Comparison of ENCODE assay signal across 23 mouse cellular contexts in the genomic region with DNA sequence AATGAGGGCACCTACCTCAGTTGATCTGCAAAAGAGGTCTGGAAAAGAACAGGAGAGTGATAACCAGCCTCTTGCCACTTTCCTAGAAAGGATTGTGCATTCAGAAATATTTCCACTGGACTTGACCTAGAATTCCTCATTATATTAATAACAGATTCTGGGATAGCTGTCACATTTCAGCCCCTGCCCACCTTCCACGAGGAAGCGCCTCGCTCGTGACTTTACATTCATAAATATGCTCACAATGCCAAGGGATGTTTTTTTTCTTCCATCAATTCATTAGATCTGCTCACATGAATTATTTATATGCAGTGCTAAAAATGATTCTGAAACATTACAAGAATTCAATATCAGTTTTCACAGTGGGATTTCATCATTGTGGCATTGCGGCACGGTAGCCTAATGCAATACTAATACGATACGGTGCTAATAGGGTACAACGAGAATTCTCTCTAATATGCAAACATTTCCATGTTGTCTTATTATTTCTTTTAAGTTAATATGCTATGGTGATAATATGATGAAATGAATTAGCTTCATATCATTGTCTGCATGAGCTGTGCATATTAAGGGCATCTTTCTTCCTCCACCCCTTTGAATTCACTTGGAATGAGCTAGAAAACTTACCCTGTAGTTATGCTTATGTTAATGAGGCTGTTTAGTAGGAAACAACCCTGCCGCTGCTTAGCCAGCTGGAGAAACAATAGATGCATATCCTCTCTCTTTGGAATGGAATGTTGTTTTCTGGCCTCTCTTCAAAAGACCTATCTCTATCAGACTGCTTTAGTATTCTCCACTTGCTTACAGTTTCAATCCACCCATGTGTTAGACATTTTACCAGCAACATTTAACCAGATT.
DNase-seq lines count a peak whose midpoint lies in the region; ATAC-seq lines count a peak whose summit lies in the region.
"Had no signal": no experiment of that assay in that cellular context is flagged by ENCODE, and none has a peak within 500 bp of the region (broad histone marks: within the 10 kb centered on the region; RNA-seq: fewer than 3 reads in every experiment).

No protein-coding gene starts in this region.

- no peak for DNase-seq in forebrain, embryonic 11.5 days (ENCODE audit: low spot score)
- DNase-seq in neural tube, embryonic 10.5 days (ENCODE audit: extremely low spot score, low spot score): no peak
- DNase-seq in midbrain, embryonic 14.5 days: peak; percentile 72
- no peak for DNase-seq in heart, postnatal 14 days
- DNase-seq: adrenal gland, postnatal 25 days; cerebellum, adult 11-12 months; cerebellum, postnatal 25 days; gastrocnemius, adult 2 months; heart, adult 11 months; kidney, adult 9 months; kidney, postnatal 25 days; left cerebral cortex, postnatal 4 days; liver; liver, postnatal 0 days; lung, postnatal 10 days; right cerebral cortex, adult 18-20 months; thymus, postnatal 25 days had no signal

- no peaks in the 10 kb centered on the region for H3K27me3 ChIP-seq in forebrain, embryonic 13.5 days
- no peaks in the 10 kb centered on the region for H3K27me3 ChIP-seq in forebrain, embryonic 11.5 days (ENCODE audit: control insufficient read depth, insufficient read depth, low read length)
- no peaks in the 10 kb centered on the region for H3K27me3 ChIP-seq in neural tube, embryonic 13.5 days
- no peaks in the 10 kb centered on the region for H3K27me3 ChIP-seq in midbrain, embryonic 14.5 days (ENCODE audit: control insufficient read depth, insufficient read depth, low read length)
- H3K27me3 ChIP-seq in intestine, embryonic 16.5 days (replicated peaks; ENCODE audit: control insufficient read depth, insufficient read depth, low read length): no peaks in the 10 kb centered on the region
- H3K27me3 ChIP-seq: heart, embryonic 12.5 days had no signal

- H3K9me3 ChIP-seq in forebrain, embryonic 13.5 days (replicated peaks): no peaks in the 10 kb centered on the region
- no peaks in the 10 kb centered on the region for H3K9me3 ChIP-seq in forebrain, embryonic 11.5 days (ENCODE audit: control insufficient read depth, low read length)
- H3K9me3 ChIP-seq in neural tube, embryonic 13.5 days: no peaks in the 10 kb centered on the region
- H3K9me3 ChIP-seq in midbrain, embryonic 14.5 days (ENCODE audit: control insufficient read depth, low read length): no peaks in the 10 kb centered on the region
- H3K9me3 ChIP-seq in intestine, embryonic 16.5 days (ENCODE audit: control insufficient read depth, low read length): no peaks in the 10 kb centered on the region
- H3K9me3 ChIP-seq: heart, embryonic 12.5 days had no signal

- H3K4me2 ChIP-seq in forebrain, embryonic 13.5 days: no peak overlapping the region
- H3K4me2 ChIP-seq in forebrain, embryonic 11.5 days (ENCODE audit: low read depth, low read length, severe bottlenecking): no peak overlapping the region
- H3K4me2 ChIP-seq in neural tube, embryonic 13.5 days: no peak overlapping the region
- H3K4me2 ChIP-seq in midbrain, embryonic 14.5 days (ENCODE audit: low read length): peak overlapping the region; percentile 0; the same call in 1 of the 2 replicates
- no peak overlapping the region for H3K4me2 ChIP-seq in intestine, embryonic 16.5 days (ENCODE audit: low read depth, low read length)
- H3K4me2 ChIP-seq: heart, embryonic 12.5 days had no signal

- 55% methylated on average over 10 of the region's 10 CpGs for WGBS in forebrain, embryonic 13.5 days
- 82% methylated on average over 10 of the region's 10 CpGs for WGBS in forebrain, embryonic 11.5 days
- WGBS in neural tube, embryonic 13.5 days: 56% methylated on average over 10 of the region's 10 CpGs
- 30% methylated on average over 10 of the region's 10 CpGs for WGBS in midbrain, embryonic 14.5 days
- 90% methylated on average over 10 of the region's 10 CpGs for WGBS in intestine, embryonic 16.5 days

- H3K4me3 ChIP-seq in forebrain, embryonic 13.5 days: no peak overlapping the region
- no peak overlapping the region for H3K4me3 ChIP-seq in forebrain, embryonic 11.5 days (ENCODE audit: low read depth, low read length)
- H3K4me3 ChIP-seq in neural tube, embryonic 13.5 days: no peak overlapping the region
- H3K4me3 ChIP-seq in midbrain, embryonic 14.5 days (replicated peaks; ENCODE audit: low read depth, low read length): no peak overlapping the region
- H3K4me3 ChIP-seq in intestine, embryonic 16.5 days (ENCODE audit: low read length): no peak overlapping the region
- H3K4me3 ChIP-seq: gastrocnemius, adult 2 months; heart, embryonic 12.5 days; left cerebral cortex, adult 2 months had no signal

- H3K27ac ChIP-seq in forebrain, embryonic 13.5 days: no peak overlapping the region; the same call in 1 of the 2 replicates
- no peak overlapping the region for H3K27ac ChIP-seq in forebrain, embryonic 11.5 days (ENCODE audit: low read depth, low read length)
- H3K27ac ChIP-seq in neural tube, embryonic 13.5 days (replicated peaks): peak overlapping the region; percentile 38
- H3K27ac ChIP-seq in midbrain, embryonic 14.5 days (replicated peaks; ENCODE audit: low read depth, low read length): peak overlapping the region; percentile 55
- H3K27ac ChIP-seq in intestine, embryonic 16.5 days (ENCODE audit: low read length): no peak overlapping the region
- H3K27ac ChIP-seq: gastrocnemius, adult 2 months; left cerebral cortex, adult 2 months had no signal

- ATAC-seq in forebrain, embryonic 13.5 days: peak; percentile 66
- ATAC-seq in forebrain, embryonic 11.5 days (replicated peaks; ENCODE audit: low FRiP score): no peak
- ATAC-seq in neural tube, embryonic 13.5 days (ENCODE audit: low read depth): peak; percentile 43; the same call in 1 of the 2 replicates
- ATAC-seq in midbrain, embryonic 14.5 days (ENCODE audit: low FRiP score, low TSS enrichment): peak; percentile 71
- no peak for ATAC-seq in intestine, embryonic 16.5 days
- ATAC-seq: CD4-positive, CD25-positive, alpha-beta regulatory T cell, adult 4 months; liver, postnatal 0 days had no signal

- peaks cover 16% of the 10 kb centered on the region for H3K4me1 ChIP-seq in forebrain, embryonic 13.5 days
- no peaks in the 10 kb centered on the region for H3K4me1 ChIP-seq in forebrain, embryonic 11.5 days (replicated peaks; ENCODE audit: control insufficient read depth, insufficient read depth, low read length)
- peaks cover 16% of the 10 kb centered on the region; the same call in 1 of the 2 replicates for H3K4me1 ChIP-seq in neural tube, embryonic 13.5 days (replicated peaks)
- 0 out of 2 replicates have a peak, but pooled peaks cover 4% of the 10 kb centered on the region for H3K4me1 ChIP-seq in midbrain, embryonic 14.5 days (ENCODE audit: control insufficient read depth, insufficient read depth, low read length)
- H3K4me1 ChIP-seq in intestine, embryonic 16.5 days (ENCODE audit: control insufficient read depth, insufficient read depth, low read length): no peaks in the 10 kb centered on the region
- H3K4me1 ChIP-seq: heart, embryonic 12.5 days had no signal

- H3K36me3 ChIP-seq in forebrain, embryonic 13.5 days (ENCODE audit: poor library complexity, severe bottlenecking): no peaks in the 10 kb centered on the region
- H3K36me3 ChIP-seq in forebrain, embryonic 11.5 days (ENCODE audit: control insufficient read depth, insufficient read depth, low read length): no peaks in the 10 kb centered on the region
- no peaks in the 10 kb centered on the region for H3K36me3 ChIP-seq in neural tube, embryonic 13.5 days
- H3K36me3 ChIP-seq in midbrain, embryonic 14.5 days (ENCODE audit: control insufficient read depth, insufficient read depth, low read length): no peaks in the 10 kb centered on the region
- no peaks in the 10 kb centered on the region for H3K36me3 ChIP-seq in intestine, embryonic 16.5 days (ENCODE audit: control insufficient read depth, insufficient read depth, low read length)
- H3K36me3 ChIP-seq: heart, embryonic 12.5 days had no signal

- intact Hi-C loops in heart, postnatal 14 days (cut with DNase I): no loop called here

- no peak overlapping the region for H3K9ac ChIP-seq in forebrain, embryonic 13.5 days
- no peak overlapping the region for H3K9ac ChIP-seq in forebrain, embryonic 11.5 days (ENCODE audit: low read length)
- H3K9ac ChIP-seq in neural tube, embryonic 13.5 days: no peak overlapping the region
- no peak overlapping the region for H3K9ac ChIP-seq in midbrain, embryonic 14.5 days (replicated peaks; ENCODE audit: low read length)
- no peak overlapping the region for H3K9ac ChIP-seq in intestine, embryonic 16.5 days (ENCODE audit: low read depth, low read length)
- H3K9ac ChIP-seq: heart, embryonic 12.5 days; liver, postnatal 0 days had no signal

Comparison
In these comparisons a context has a peak if more than half of its experiments do, and no peak if none do; other contexts are left out.
1. ATAC-seq: peak in forebrain, embryonic 13.5 days (single experiment), neural tube, embryonic 13.5 days (single experiment) and midbrain, embryonic 14.5 days (single experiment); none in forebrain, embryonic 11.5 days (single experiment) and intestine, embryonic 16.5 days (single experiment).
2. H3K27ac ChIP-seq: peak in neural tube, embryonic 13.5 days (single experiment) and midbrain, embryonic 14.5 days (single experiment); none in forebrain, embryonic 13.5 days (single experiment), forebrain, embryonic 11.5 days (single experiment) and intestine, embryonic 16.5 days (single experiment).